Mouse (Mus musculus) forebrain, embryonic 14.5 days (tissue): ENCODE data around the gene Nkap. TPM values are rescaled to one million over a fixed set of nuclear protein-coding genes. Genes with fewer than 3 reads are reported as not detected.
A peak's percentile ranks its signal among the peaks of the same experiment; 100 is the strongest.
"Not testable (repeated sequence)": the region's sequence is repeated elsewhere in the genome, so short reads cannot be mapped to it uniquely, and the experiment has no call there.

Experiments
- ATAC-seq: fragments of 200-750 bp; cut with Nextera tagmentation; 2 replicates; pipeline ENCODE4 v1.8.0; 2017; ENCODE audit warnings: mild to moderate bottlenecking, moderate library complexity
- DNase-seq: peaks from one replicate; pipeline ENCODE4 v3.0.0-alpha.2; 2015; ENCODE audit warnings: low spot score
- H3K27ac ChIP-seq: fragments of 300-500 bp; sonication (generic); 2 replicates; pipeline ENCODE4 v1.5.1; 2014; ENCODE audit warnings: low read depth, mild to moderate bottlenecking, control low read depth, low read length, moderate library complexity
- H3K27me3 ChIP-seq: fragments of 300-500 bp; sonication (generic); replicated peaks from 2 replicates; pipeline ENCODE4 v1.6.1; 2014; ENCODE audit warnings: low read length, control low read depth, mixed read lengths; ENCODE audit not compliant: control insufficient read depth, insufficient read depth
- H3K36me3 ChIP-seq: fragments of 300-500 bp; sonication (generic); 2 replicates; pipeline ENCODE4 v1.6.1; 2014; ENCODE audit warnings: low read length, control low read depth; ENCODE audit not compliant: control insufficient read depth, insufficient read depth
- H3K4me1 ChIP-seq: fragments of 300-500 bp; sonication (generic); 2 replicates; pipeline ENCODE4 v1.6.1; 2014; ENCODE audit warnings: antibody characterized with exemption, low read length, control low read depth; ENCODE audit not compliant: control insufficient read depth, insufficient read depth
- H3K4me2 ChIP-seq: fragments of 300-500 bp; sonication (generic); 2 replicates; pipeline ENCODE4 v1.6.1; 2014; ENCODE audit warnings: mild to moderate bottlenecking, control low read depth, low read length
- H3K4me3 ChIP-seq: fragments of 300-500 bp; sonication (generic); 2 replicates; pipeline ENCODE4 v1.5.1; 2014; ENCODE audit warnings: low read depth, low read length, control low read depth
- H3K9ac ChIP-seq: fragments of 300-500 bp; sonication (generic); 2 replicates; pipeline ENCODE4 v1.6.1; 2014; ENCODE audit warnings: mild to moderate bottlenecking, low read length, control low read depth, moderate library complexity
- H3K9me3 ChIP-seq: fragments of 300-500 bp; sonication (generic); replicated peaks from 2 replicates; pipeline ENCODE4 v1.6.1; 2016; ENCODE audit warnings: low read length, control low read depth, mixed read lengths; ENCODE audit not compliant: control insufficient read depth
- WGBS: fragments of 180-500 bp; shearing (Covaris S2); extraction: QIAGEN DNeasy Blood & Tissue Kit; methylation state at CpG from one replicate; pipeline ENCODE4 v1.1.7; 2014; 5-methylcytosine and 5-hydroxymethylcytosine counted together
- polyA plus RNA-seq: library from polyadenylated mRNA; unstranded; fragments of >200 nt; fragmentation: Nextera tagmentation; extraction: Ambion mirVana; gene quantifications from 2 replicates; pipeline ENCODE4 v1.2.1, GENCODE M21; 2014

Nkap gene
- polyA plus RNA-seq, 1 experiment from 2014 or later, result 13.6 TPM

- not testable (repeated sequence) for H3K27ac ChIP-seq, ATAC-seq, H3K4me3 ChIP-seq, H3K27me3 ChIP-seq, H3K4me2 ChIP-seq, DNase-seq, H3K4me1 ChIP-seq, H3K9me3 ChIP-seq, H3K36me3 ChIP-seq, H3K9ac ChIP-seq
- 64% methylated on average over 6 of the region's 8 CpGs for WGBS
Observed at GRCm38 (mm10) chrX:37184401-37184800, 57.8 kb downstream of the Nkap start.

GRCm38 (mm10) chrX:37190755-37191104 is 64.1 kb downstream of the Nkap start:
- no peaks in the 10 kb centered on the region for H3K27me3 ChIP-seq
- H3K4me3 ChIP-seq, result peak overlapping the region; percentile 46
- H3K36me3 ChIP-seq, result 0 out of 2 replicates have a peak, but pooled peaks cover 2% of the 10 kb centered on the region
- peak overlapping the region; percentile 49 for H3K4me2 ChIP-seq
- no peaks in the 10 kb centered on the region for H3K9me3 ChIP-seq
- WGBS, result 41% methylated on average over 20 of the region's 20 CpGs
- DNase-seq (no peak), ATAC-seq (no peak; the same call in 1 of the 2 replicates)
- H3K9ac ChIP-seq, result peak overlapping the region; percentile 63
- H3K27ac ChIP-seq, result no peak overlapping the region
- no peaks in the 10 kb centered on the region for H3K4me1 ChIP-seq

DNA sequence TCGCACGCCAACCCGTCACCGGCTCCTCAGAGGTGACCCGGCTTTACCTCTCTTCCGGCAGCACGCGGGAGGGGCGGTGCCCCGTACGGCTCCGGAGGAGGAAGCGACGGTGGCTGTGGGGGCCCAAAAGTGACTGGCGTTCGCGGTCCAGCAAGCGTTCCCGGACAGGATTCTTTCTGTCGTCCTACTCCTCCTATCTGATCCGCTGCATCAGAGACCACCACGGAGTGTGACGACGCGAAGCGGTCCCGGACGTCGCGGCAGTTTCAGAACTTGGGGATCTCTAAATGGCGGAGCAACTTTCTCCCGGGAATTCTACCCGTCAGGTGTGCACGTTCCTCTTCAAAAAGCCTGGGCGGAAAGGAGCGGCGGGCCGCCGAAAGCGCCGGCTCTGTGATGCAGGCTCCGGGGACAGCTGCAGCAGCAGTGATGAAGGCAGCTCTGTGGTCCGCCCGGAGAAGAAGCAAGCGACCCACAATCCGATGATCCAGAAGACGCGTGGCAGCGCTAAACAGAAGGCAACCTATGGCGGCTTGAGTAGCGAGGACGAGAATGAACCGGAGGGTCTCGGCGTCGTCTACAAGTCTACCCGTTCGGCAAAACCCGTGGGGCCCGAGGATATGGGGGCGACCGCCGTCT is 64.6 kb downstream of the Nkap start, which contains the start of the genes Ndufa1 and Rnf113a1:
Gene Ndufa1, minus strand, starts transcription at position 59 of the 639 bp plus-strand sequence.
Gene Rnf113a1, plus strand, starts transcription at position 141 of the 639 bp plus-strand sequence.
- Histone ChIP-seq H3K9ac (peak within 1 kb of the TSS; percentile 63), H3K4me1 (no peaks in the 10 kb centered on the region), H3K9me3 (no peaks in the 10 kb centered on the region), H3K27me3 (no peaks in the 10 kb centered on the region), H3K27ac (peak within 1 kb of the TSS; percentile 66), H3K4me2 (peak within 1 kb of the TSS; percentile 49), H3K36me3 (0 out of 2 replicates have a peak, but pooled peaks cover 2% of the 10 kb centered on the region), H3K4me3 (peak within 1 kb of the TSS; percentile 46)
- DNase-seq (peak; percentile 82), ATAC-seq (peak; percentile 93)
- 36% methylated on average over 62 of the region's 63 CpGs for WGBS

DNA sequence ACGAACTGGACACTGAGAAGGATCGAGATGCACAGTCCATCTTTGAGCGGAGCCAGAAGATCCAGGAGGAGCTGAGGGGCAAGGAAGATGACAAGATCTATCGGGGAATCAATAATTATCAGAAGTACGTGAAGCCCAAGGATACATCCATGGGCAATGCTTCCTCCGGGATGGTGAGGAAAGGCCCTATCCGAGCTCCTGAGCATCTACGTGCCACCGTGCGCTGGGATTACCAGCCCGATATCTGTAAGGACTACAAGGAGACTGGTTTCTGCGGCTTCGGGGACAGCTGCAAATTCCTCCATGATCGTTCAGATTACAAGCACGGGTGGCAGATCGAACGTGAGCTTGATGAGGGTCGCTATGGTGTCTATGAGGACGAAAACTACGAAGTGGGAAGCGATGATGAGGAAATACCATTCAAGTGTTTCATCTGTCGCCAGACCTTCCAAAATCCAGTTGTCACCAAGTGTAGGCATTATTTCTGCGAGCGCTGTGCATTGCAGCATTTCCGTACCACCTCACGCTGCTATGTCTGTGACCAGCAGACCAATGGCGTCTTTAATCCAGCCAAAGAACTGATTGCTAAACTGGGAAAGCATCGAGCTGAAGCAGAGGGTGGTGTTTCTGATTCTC is 65.3 kb downstream of the Nkap start:
- 40% methylated on average over 28 of the region's 28 CpGs for WGBS
- DNase-seq (peak; percentile 14), ATAC-seq (peak; percentile 24; the same call in 1 of the 2 replicates)
- H3K4me2 ChIP-seq, result peak overlapping the region; percentile 49
- H3K9ac ChIP-seq, result peak overlapping the region; percentile 63
- H3K4me3 ChIP-seq, result peak overlapping the region; percentile 46
- H3K4me1 ChIP-seq, result no peaks in the 10 kb centered on the region
- no peaks in the 10 kb centered on the region for H3K9me3 ChIP-seq
- 0 out of 2 replicates have a peak, but pooled peaks cover 2% of the 10 kb centered on the region for H3K36me3 ChIP-seq
- H3K27ac ChIP-seq, result peak overlapping the region; percentile 66; the same call in 1 of the 2 replicates
- H3K27me3 ChIP-seq, result no peaks in the 10 kb centered on the region

GRCm38 (mm10) chrX:37198676-37199075 is 72.1 kb downstream of the Nkap start:
- Histone ChIP-seq H3K36me3 (no peaks in the 10 kb centered on the region), H3K4me2 (no peak overlapping the region), H3K27ac (no peak overlapping the region), H3K4me1 (no peaks in the 10 kb centered on the region), H3K27me3 (no peaks in the 10 kb centered on the region), H3K9me3 (no peaks in the 10 kb centered on the region), H3K9ac (no peak overlapping the region), H3K4me3 (no peak overlapping the region)
- WGBS, result 67% methylated on average over 8 of the region's 8 CpGs
- ATAC-seq (no peak), DNase-seq (no peak)

Other genes with a start within 250 kb of the Nkap start
- gene Nkrf, start 223.9 kb upstream of the Nkap start, polyA plus RNA-seq, result 13.1 and 16.3 TPM in 2 replicates
- 49.3 and 60.5 TPM in 2 replicates for gene Sept6, start 135.0 kb upstream of the Nkap start, polyA plus RNA-seq
- gene Sowahd, start 78.0 kb upstream of the Nkap start, polyA plus RNA-seq, result not detected in 2 replicates
- gene Rpl39, start 41.4 kb upstream of the Nkap start, polyA plus RNA-seq, result 316 and 433 TPM in 2 replicates
- 20.2 and 20.7 TPM in 2 replicates for gene Upf3b, start 16.5 kb upstream of the Nkap start, polyA plus RNA-seq
- 0.36 TPM in 1 of 2 replicates, not detected in the other for gene Akap14, start 42.0 kb downstream of the Nkap start, polyA plus RNA-seq
- gene Ndufa1, start 64.4 kb downstream of the Nkap start, polyA plus RNA-seq, result 485 and 642 TPM in 2 replicates
- 13.9 and 15.3 TPM in 2 replicates for gene Rnf113a1, start 64.5 kb downstream of the Nkap start, polyA plus RNA-seq
- not detected in 2 replicates for gene Gm9, start 84.2 kb downstream of the Nkap start, polyA plus RNA-seq
- not detected in 2 replicates for gene Rhox1, start 95.5 kb downstream of the Nkap start, polyA plus RNA-seq
- gene Rhox2a, start 118.2 kb downstream of the Nkap start, polyA plus RNA-seq, result not detected in 2 replicates
- not detected in 2 replicates for gene Rhox3a, start 123.1 kb downstream of the Nkap start, polyA plus RNA-seq
- not detected in 2 replicates for gene Rhox4a, start 138.5 kb downstream of the Nkap start, polyA plus RNA-seq